Mouse (Mus musculus) frontal cortex, postnatal 10 days (tissue): ENCODE data around the gene Cwc25.

Experiments used
- DNase-seq, 2 experiments: peaks; one replicate each; pipeline ENCODE4 v3.0.0; 2022; ENCODE audit warnings: low spot score in 2 of 2, mixed read lengths in 1 of 2

Gene Cwc25

GRCm38 (mm10) chr11:97700003-97700745 lies 66.2 kb downstream of the Cwc25 start, which contains the start of gene Pcgf2:
Pcgf2 (minus strand) TSS chr11:97700497.
- peak in 1 of 2 experiments; percentile 73 for DNase-seq

- peak; percentile 88 for DNase-seq
Measured at GRCm38 (mm10) chr11:97699626-97700002, 66.7 kb downstream of the Cwc25 start.

- DNase-seq = peak; percentile 64 to 68
Measured at GRCm38 (mm10) chr11:97698741-97699611, 67.4 kb downstream of the Cwc25 start.

- DNase-seq = no peak
Measured at GRCm38 (mm10) chr11:97697891-97698529, 68.3 kb downstream of the Cwc25 start.

DNA sequence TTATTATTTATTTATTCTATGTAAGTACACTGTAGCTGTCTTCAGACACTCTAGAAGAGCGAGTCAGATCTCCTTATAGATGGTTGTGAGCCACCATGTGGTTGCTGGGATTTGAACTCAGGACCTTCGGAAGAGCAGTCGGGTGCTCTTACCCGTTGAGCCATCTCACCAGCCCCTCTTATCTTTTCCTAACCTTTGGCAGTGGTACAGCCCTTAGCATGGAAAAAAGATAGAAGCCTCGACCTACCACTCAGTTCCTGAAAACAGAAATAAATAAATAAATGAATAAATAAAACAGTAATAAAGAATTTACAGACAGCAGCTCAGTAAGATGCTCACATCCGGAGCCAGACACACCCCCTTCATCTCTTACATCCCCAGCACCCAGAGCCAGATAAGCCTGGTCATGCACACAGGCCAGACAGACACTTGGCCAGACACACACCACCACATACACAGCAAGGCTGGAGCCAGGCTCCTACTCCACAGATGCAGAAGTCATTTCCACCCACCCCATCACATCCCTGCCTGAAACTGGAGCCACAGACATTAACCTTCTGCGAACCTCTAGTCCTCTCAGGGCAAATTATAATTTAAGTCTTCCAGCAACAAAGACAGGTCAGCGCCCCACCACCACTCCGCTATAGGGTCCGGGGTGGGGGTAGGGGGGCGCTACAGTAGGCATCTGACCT lies 69.0 kb downstream of the Cwc25 start:
- DNase-seq = peak in 1 of 2 experiments; percentile 23

DNA sequence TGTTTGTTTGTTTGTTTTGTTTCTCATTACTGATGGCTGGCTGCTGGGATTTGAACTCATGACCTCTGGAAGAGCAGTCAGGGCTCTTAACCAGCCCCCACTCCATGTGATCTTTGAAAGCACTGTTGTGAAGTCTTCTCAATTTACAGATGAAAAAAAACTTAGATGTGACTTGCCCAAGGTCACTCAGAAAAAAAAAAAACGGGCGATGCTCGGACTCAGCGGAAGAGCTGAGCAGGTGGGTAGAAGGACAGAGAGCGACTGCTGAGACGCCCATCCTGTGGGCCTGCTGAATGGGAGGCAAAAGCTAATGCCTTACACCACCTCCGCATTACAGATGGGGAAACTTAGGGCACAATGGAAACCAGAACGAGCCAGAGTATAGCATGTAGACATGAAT lies 69.7 kb downstream of the Cwc25 start:
- DNase-seq = no peak

DNA sequence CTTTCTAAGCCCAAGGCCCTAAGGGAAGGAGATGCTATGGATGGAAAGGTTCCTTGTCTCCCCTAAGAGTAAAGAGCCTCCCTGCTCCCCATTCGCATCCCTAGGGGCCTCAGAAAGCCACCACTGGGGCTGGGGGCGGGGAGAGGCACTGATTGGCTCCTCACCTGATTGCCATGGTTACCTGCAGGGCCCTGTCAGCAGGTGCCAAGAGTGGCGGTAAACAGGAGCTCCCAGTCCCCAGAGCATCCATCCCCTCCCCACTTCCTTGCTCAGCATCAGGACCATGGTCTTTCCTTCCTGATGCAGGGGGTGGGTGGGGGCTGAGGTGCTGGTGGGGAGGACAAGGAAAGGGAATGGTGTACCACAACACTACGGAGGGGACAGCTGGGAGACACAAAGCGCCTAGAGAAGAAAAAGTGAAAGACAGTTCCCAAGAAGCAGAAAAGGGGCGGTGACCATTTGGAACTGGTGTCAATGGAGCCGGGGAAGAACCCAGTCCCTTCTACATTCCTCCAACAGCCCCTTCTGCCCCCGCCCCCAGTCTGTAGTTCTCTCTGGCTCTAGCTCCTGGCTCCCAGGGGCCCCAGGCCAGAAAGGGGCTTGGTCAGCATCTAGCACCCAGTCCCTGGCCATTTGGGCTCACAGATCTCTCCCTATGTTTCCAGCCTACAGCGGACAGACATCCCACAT lies 70.5 kb downstream of the Cwc25 start:
- DNase-seq = peak in 1 of 2 experiments; percentile 63
